Mouse (Mus musculus) embryonic facial prominence, embryonic 15.5 days (tissue): ENCODE data around the gene Gcgr. TPM values are rescaled to one million over a fixed set of nuclear protein-coding genes. Genes with fewer than 3 reads are reported as not detected.
A peak's percentile ranks its signal among the peaks of the same experiment; 100 is the strongest.
"Not testable (repeated sequence)": the region's sequence is repeated elsewhere in the genome, so short reads cannot be mapped to it uniquely, and the experiment has no call there.

Experiments used
- ATAC-seq: fragments of 200-750 bp; cut with Nextera tagmentation; 2 replicates; pipeline ENCODE4 v1.8.0; 2017; ENCODE audit warnings: low read depth, moderate TSS enrichment; ENCODE audit not compliant: insufficient number of reproducible peaks, low FRiP score, low TSS enrichment
- H3K27ac ChIP-seq: fragments of 300-500 bp; sonication (generic); replicated peaks from 2 replicates; pipeline ENCODE4 v1.5.1; 2015; ENCODE audit warnings: mild to moderate bottlenecking, inconsistent platforms
- H3K27me3 ChIP-seq: fragments of 300-500 bp; sonication (generic); 2 replicates; pipeline ENCODE4 v1.6.1; 2015; ENCODE audit warnings: inconsistent platforms
- H3K36me3 ChIP-seq: fragments of 300-500 bp; sonication (generic); 2 replicates; pipeline ENCODE4 v1.6.1; 2015; ENCODE audit warnings: mild to moderate bottlenecking, inconsistent platforms
- H3K4me1 ChIP-seq: fragments of 300-500 bp; sonication (generic); 2 replicates; pipeline ENCODE4 v1.6.1; 2015; ENCODE audit warnings: inconsistent platforms
- H3K4me2 ChIP-seq: fragments of 300-500 bp; sonication (generic); replicated peaks from 2 replicates; pipeline ENCODE4 v1.6.1; 2015; ENCODE audit warnings: mild to moderate bottlenecking, inconsistent platforms
- H3K4me3 ChIP-seq: fragments of 300-500 bp; sonication (generic); replicated peaks from 2 replicates; pipeline ENCODE4 v1.5.1; 2015; ENCODE audit warnings: mild to moderate bottlenecking, inconsistent platforms
- H3K9ac ChIP-seq: fragments of 300-500 bp; sonication (generic); 2 replicates; pipeline ENCODE4 v1.6.1; 2015; ENCODE audit warnings: inconsistent platforms
- H3K9me3 ChIP-seq: fragments of 300-500 bp; sonication (generic); replicated peaks from 2 replicates; pipeline ENCODE4 v1.6.1; 2016; ENCODE audit warnings: inconsistent platforms
- WGBS: fragments of 180-500 bp; shearing (Covaris S2); methylation state at CpG from one replicate; pipeline ENCODE4 v1.1.7; 2015; 5-methylcytosine and 5-hydroxymethylcytosine counted together
- polyA plus RNA-seq: library from polyadenylated mRNA; unstranded; fragments of >200 nt; fragmentation: Nextera tagmentation; extraction: Ambion mirVana; gene quantifications from 2 replicates; pipeline ENCODE4 v1.2.1, GENCODE M21; 2015

Gene Gcgr
- polyA plus RNA-seq, 1 experiment from 2014 or later, result 0.60 TPM

GRCm38 (mm10) chr11:120552736-120553135 is 22.2 kb downstream of the Gcgr start:
- Histone ChIP-seq H3K4me2 (no peak overlapping the region), H3K36me3 (0 out of 2 replicates have a peak, but pooled peaks cover under 1% of the 10 kb centered on the region), H3K27ac (no peak overlapping the region), H3K4me3 (no peak overlapping the region), H3K9ac (no peak overlapping the region), H3K9me3 (0 out of 2 replicates have a peak, but pooled peaks cover 2% of the 10 kb centered on the region), H3K4me1 (peaks cover 21% of the 10 kb centered on the region), H3K27me3 (no peaks in the 10 kb centered on the region)
- ATAC-seq, result no peak
- WGBS, result 75% methylated on average over 5 of the region's 5 CpGs

GRCm38 (mm10) chr11:120554834-120555233 is 24.3 kb downstream of the Gcgr start:
- 0 out of 2 replicates have a peak, but pooled peaks cover 4% of the 10 kb centered on the region for H3K9me3 ChIP-seq
- H3K27ac ChIP-seq, result 0 out of 2 replicates have a peak overlapping the region, but pooled peaks have one; percentile 11
- ATAC-seq, result no peak
- H3K4me2 ChIP-seq, result no peak overlapping the region
- H3K27me3 ChIP-seq, result no peaks in the 10 kb centered on the region
- H3K36me3 ChIP-seq, result peaks cover 15% of the 10 kb centered on the region
- peaks cover 8% of the 10 kb centered on the region for H3K4me1 ChIP-seq
- no peak overlapping the region for H3K9ac ChIP-seq
- 66% methylated on average over 7 of the region's 7 CpGs for WGBS
- H3K4me3 ChIP-seq, result no peak overlapping the region

GRCm38 (mm10) chr11:120555260-120555659 is 24.8 kb downstream of the Gcgr start:
- no peak for ATAC-seq
- Histone ChIP-seq H3K4me3 (no peak overlapping the region), H3K4me2 (no peak overlapping the region), H3K27ac (0 out of 2 replicates have a peak overlapping the region, but pooled peaks have one; percentile 11), H3K4me1 (peaks cover 4% of the 10 kb centered on the region), H3K9me3 (0 out of 2 replicates have a peak, but pooled peaks cover 4% of the 10 kb centered on the region), H3K9ac (no peak overlapping the region), H3K27me3 (no peaks in the 10 kb centered on the region), H3K36me3 (peaks cover 20% of the 10 kb centered on the region)
- 62% methylated on average over 2 of the region's 2 CpGs for WGBS

- H3K4me3 ChIP-seq, ATAC-seq, H3K4me2 ChIP-seq, H3K27me3 ChIP-seq, H3K9me3 ChIP-seq, H3K27ac ChIP-seq, H3K4me1 ChIP-seq, H3K9ac ChIP-seq: not testable (repeated sequence)
- H3K36me3 ChIP-seq, result peaks cover 56% of the 10 kb centered on the region
- WGBS, result 88% methylated on average over 6 of the region's 6 CpGs
Measured at GRCm38 (mm10) chr11:120558843-120559242, 28.3 kb downstream of the Gcgr start.

- H3K4me3 ChIP-seq, result no peak overlapping the region
- no peak overlapping the region for H3K4me2 ChIP-seq
- no peaks in the 10 kb centered on the region for H3K27me3 ChIP-seq
- 0 out of 2 replicates have a peak, but pooled peaks cover 4% of the 10 kb centered on the region for H3K9me3 ChIP-seq
- H3K9ac ChIP-seq, result no peak overlapping the region
- no peaks in the 10 kb centered on the region for H3K4me1 ChIP-seq
- ATAC-seq, result no peak
- H3K27ac ChIP-seq, result no peak overlapping the region
- 92% methylated on average over 13 of the region's 13 CpGs for WGBS
- peaks cover 78% of the 10 kb centered on the region for H3K36me3 ChIP-seq
Measured at GRCm38 (mm10) chr11:120560952-120561728, 30.6 kb downstream of the Gcgr start.

GRCm38 (mm10) chr11:120562949-120563348 is 32.5 kb downstream of the Gcgr start:
- H3K4me1 ChIP-seq, result no peaks in the 10 kb centered on the region; the same call in 1 of the 2 replicates
- H3K9ac ChIP-seq, result no peak overlapping the region
- H3K36me3 ChIP-seq, result peaks cover 94% of the 10 kb centered on the region
- H3K4me3 ChIP-seq, result no peak overlapping the region
- no peaks in the 10 kb centered on the region for H3K27me3 ChIP-seq
- no peak overlapping the region for H3K4me2 ChIP-seq
- WGBS, result 93% methylated on average over 13 of the region's 13 CpGs
- no peaks in the 10 kb centered on the region for H3K9me3 ChIP-seq
- no peak for ATAC-seq
- no peak overlapping the region for H3K27ac ChIP-seq

GRCm38 (mm10) chr11:120565114-120565513 is 34.6 kb downstream of the Gcgr start:
- H3K4me1 ChIP-seq, result no peaks in the 10 kb centered on the region; the same call in 1 of the 2 replicates
- H3K27me3 ChIP-seq, result no peaks in the 10 kb centered on the region
- H3K36me3 ChIP-seq, result peaks cover 96% of the 10 kb centered on the region
- H3K9me3 ChIP-seq, result no peaks in the 10 kb centered on the region
- H3K4me2 ChIP-seq, result no peak overlapping the region
- no peak for ATAC-seq
- no peak overlapping the region for H3K9ac ChIP-seq
- no peak overlapping the region for H3K27ac ChIP-seq
- WGBS, result 83% methylated on average over 9 of the region's 9 CpGs
- no peak overlapping the region for H3K4me3 ChIP-seq

GRCm38 (mm10) chr11:120568324-120568723 is 37.8 kb downstream of the Gcgr start:
- Histone ChIP-seq H3K9me3 (no peaks in the 10 kb centered on the region), H3K4me2 (no peak overlapping the region), H3K4me3 (no peak overlapping the region), H3K9ac (no peak overlapping the region), H3K27me3 (no peaks in the 10 kb centered on the region), H3K36me3 (peaks cover 77% of the 10 kb centered on the region), H3K4me1 (peaks cover 18% of the 10 kb centered on the region), H3K27ac (no peak overlapping the region)
- ATAC-seq, result no peak
- WGBS, result 91% methylated on average over 6 of the region's 6 CpGs

GRCm38 (mm10) chr11:120571122-120571521 is 40.6 kb downstream of the Gcgr start:
- peak overlapping the region; percentile 75 for H3K4me2 ChIP-seq
- H3K9ac ChIP-seq, result peak overlapping the region; percentile 94
- peaks cover 49% of the 10 kb centered on the region for H3K36me3 ChIP-seq
- H3K9me3 ChIP-seq, result no peaks in the 10 kb centered on the region
- H3K27ac ChIP-seq, result no peak overlapping the region
- H3K27me3 ChIP-seq, result no peaks in the 10 kb centered on the region
- 59% methylated on average over 3 of the region's 3 CpGs for WGBS
- ATAC-seq, result no peak
- H3K4me1 ChIP-seq, result peaks cover 25% of the 10 kb centered on the region
- H3K4me3 ChIP-seq, result peak overlapping the region; percentile 97

GRCm38 (mm10) chr11:120571754-120572416 is 41.4 kb downstream of the Gcgr start:
- 8% methylated on average over 11 of the region's 11 CpGs for WGBS
- peaks cover 43% of the 10 kb centered on the region for H3K36me3 ChIP-seq

GRCm38 (mm10) chr11:120572417-120572751 is 41.9 kb downstream of the Gcgr start:
- peaks cover 25% of the 10 kb centered on the region for H3K4me1 ChIP-seq
- ATAC-seq, result peak; percentile 15
- peak overlapping the region; percentile 97 for H3K4me3 ChIP-seq
- H3K4me2 ChIP-seq, result peak overlapping the region; percentile 75
- no peaks in the 10 kb centered on the region for H3K27me3 ChIP-seq
- peaks cover 43% of the 10 kb centered on the region for H3K36me3 ChIP-seq
- peak overlapping the region; percentile 94 for H3K9ac ChIP-seq
- WGBS, result under 1% methylated on average over 22 of the region's 24 CpGs
- H3K9me3 ChIP-seq, result no peaks in the 10 kb centered on the region
- H3K27ac ChIP-seq, result peak overlapping the region; percentile 98

More at GRCm38 (mm10) chr11:120571754-120572416, 41.4 kb downstream of the Gcgr start:
- ATAC-seq, result no peak
- peak overlapping the region; percentile 98 for H3K27ac ChIP-seq
- H3K9ac ChIP-seq, result peak overlapping the region; percentile 94
- no peaks in the 10 kb centered on the region for H3K27me3 ChIP-seq
- peaks cover 25% of the 10 kb centered on the region for H3K4me1 ChIP-seq
- H3K4me3 ChIP-seq, result peak overlapping the region; percentile 97
- H3K4me2 ChIP-seq, result peak overlapping the region; percentile 75
- no peaks in the 10 kb centered on the region for H3K9me3 ChIP-seq
